ENCODE assay signal across 8 mouse cellular contexts in genomic region chr4:119422294-119422964, GRCm38 (mm10). TPM values are rescaled to one million over a fixed set of nuclear protein-coding genes. Genes with fewer than 3 reads are reported as not detected.
DNase-seq lines count a peak whose midpoint lies in the region; ATAC-seq lines count a peak whose summit lies in the region.

TSS of gene Ppcs (minus strand) at chr4:119422420.
TSS of gene Zmynd12 (plus strand) at chr4:119422814.

- H3K27ac ChIP-seq in embryonic facial prominence, embryonic 11.5 days (replicated peaks; ENCODE audit: low read depth, low read length): peak within 1 kb of the TSS; percentile 67
- H3K27ac ChIP-seq in limb, embryonic 10.5 days: peak within 1 kb of the TSS; percentile 92
- peak within 1 kb of the TSS; percentile 86 for H3K27ac ChIP-seq in midbrain, embryonic 12.5 days (replicated peaks)

- peak; percentile 91 for ATAC-seq in embryonic facial prominence, embryonic 11.5 days (replicated peaks; ENCODE audit: insufficient number of reproducible peaks, low FRiP score, low TSS enrichment, low read depth)
- peak; percentile 93 for ATAC-seq in midbrain, embryonic 12.5 days (ENCODE audit: low FRiP score, low read depth)

- DNase-seq in 3134 (ENCODE audit: extremely low read depth, insufficient read length, low spot score): peak; percentile 94
- peak; percentile 94 for DNase-seq in adrenal gland, postnatal 25 days
- DNase-seq in embryonic facial prominence, embryonic 11.5 days (ENCODE audit: low spot score): peak; percentile 93
- peak; percentile 99 for DNase-seq in heart, adult 11 months
- peak; percentile 94 for DNase-seq in kidney, adult 11 months
- peak; percentile 92 for DNase-seq in limb, embryonic 10.5 days (ENCODE audit: low spot score)
- DNase-seq in skeletal muscle tissue, adult 2 months (ENCODE audit: low read depth, low spot score): peak; percentile 81

- H3K4me2 ChIP-seq in embryonic facial prominence, embryonic 11.5 days (ENCODE audit: low read depth, low read length): peak within 1 kb of the TSS; percentile 89
- peak within 1 kb of the TSS; percentile 86 for H3K4me2 ChIP-seq in midbrain, embryonic 12.5 days (replicated peaks)

- H3K36me3 ChIP-seq in embryonic facial prominence, embryonic 11.5 days (replicated peaks; ENCODE audit: control insufficient read depth, insufficient read depth, low read depth, low read length): no peaks in the 10 kb centered on the region
- H3K36me3 ChIP-seq in limb, embryonic 10.5 days: peaks cover 26% of the 10 kb centered on the region
- no peaks in the 10 kb centered on the region for H3K36me3 ChIP-seq in midbrain, embryonic 12.5 days

- under 1% methylated on average over 52 of the region's 52 CpGs for WGBS in embryonic facial prominence, embryonic 11.5 days
- under 1% methylated on average over 52 of the region's 52 CpGs for WGBS in limb, embryonic 10.5 days
- under 1% methylated on average over 52 of the region's 52 CpGs for WGBS in midbrain, embryonic 12.5 days

- H3K27me3 ChIP-seq in embryonic facial prominence, embryonic 11.5 days (ENCODE audit: control insufficient read depth, insufficient read depth, low read length): no peaks in the 10 kb centered on the region
- H3K27me3 ChIP-seq in limb, embryonic 10.5 days (ENCODE audit: low read depth, poor library complexity, severe bottlenecking): no peaks in the 10 kb centered on the region
- peaks cover 14% of the 10 kb centered on the region for H3K27me3 ChIP-seq in midbrain, embryonic 12.5 days

- H3K9ac ChIP-seq in embryonic facial prominence, embryonic 11.5 days (replicated peaks; ENCODE audit: low read length): peak within 1 kb of the TSS; percentile 82
- H3K9ac ChIP-seq in midbrain, embryonic 12.5 days (replicated peaks): peak within 1 kb of the TSS; percentile 82

- no peaks in the 10 kb centered on the region; the same call in 1 of the 2 replicates for H3K4me1 ChIP-seq in embryonic facial prominence, embryonic 11.5 days (ENCODE audit: control insufficient read depth, insufficient read depth, low read length)
- H3K4me1 ChIP-seq in limb, embryonic 10.5 days: peaks cover 22% of the 10 kb centered on the region
- peaks cover 18% of the 10 kb centered on the region for H3K4me1 ChIP-seq in midbrain, embryonic 12.5 days

- peak within 1 kb of the TSS; percentile 70 for H3K4me3 ChIP-seq in embryonic facial prominence, embryonic 11.5 days (ENCODE audit: low read depth, low read length)
- peak within 1 kb of the TSS; percentile 76 for H3K4me3 ChIP-seq in limb, embryonic 10.5 days
- peak within 1 kb of the TSS; percentile 74 for H3K4me3 ChIP-seq in midbrain, embryonic 12.5 days

- H3K9me3 ChIP-seq in embryonic facial prominence, embryonic 11.5 days (replicated peaks; ENCODE audit: control insufficient read depth, low read length): no peaks in the 10 kb centered on the region
- no peaks in the 10 kb centered on the region for H3K9me3 ChIP-seq in limb, embryonic 10.5 days (replicated peaks)
- H3K9me3 ChIP-seq in midbrain, embryonic 12.5 days: no peaks in the 10 kb centered on the region

RNA-seq across cellular contexts. Expression of gene Ppcs, which starts in this region (rescaled TPM):
- total RNA-seq in adrenal gland, postnatal 25 days (2021): 45.9 and 48.6 TPM in 2 replicates
- 32.5 and 34.3 TPM in 2 replicates for polyA plus RNA-seq in embryonic facial prominence, embryonic 11.5 days (2014; fragmentation: Nextera tagmentation; extraction: Ambion mirVana)
- 37.1 and 41.4 TPM in 2 replicates for polyA plus RNA-seq in limb, embryonic 10.5 days (2016; fragmentation: Nextera tagmentation; extraction: Ambion mirVana)
- polyA plus RNA-seq in midbrain, embryonic 12.5 days (2016; fragmentation: Nextera tagmentation; extraction: Ambion mirVana): 20.0 and 21.0 TPM in 2 replicates

RNA-seq across cellular contexts. Expression of gene Zmynd12, which starts in this region (rescaled TPM):
- 2.3 and 4.5 TPM in 2 replicates for total RNA-seq in adrenal gland, postnatal 25 days (2021)
- not detected in 2 replicates for polyA plus RNA-seq in embryonic facial prominence, embryonic 11.5 days (2014; fragmentation: Nextera tagmentation; extraction: Ambion mirVana)
- 0.20 TPM in 1 of 2 replicates, not detected in the other for polyA plus RNA-seq in limb, embryonic 10.5 days (2016; fragmentation: Nextera tagmentation; extraction: Ambion mirVana)
- 0.20 TPM in 1 of 2 replicates, not detected in the other for polyA plus RNA-seq in midbrain, embryonic 12.5 days (2016; fragmentation: Nextera tagmentation; extraction: Ambion mirVana)

Comparison
In these comparisons a context has a peak if more than half of its experiments do, and no peak if none do; other contexts are left out.
1. Peak in every context shown above with its lines: DNase-seq, ATAC-seq, H3K4me3 ChIP-seq and H3K27ac ChIP-seq.